Mouse (Mus musculus): Measurements from ENCODE around the gene Tmem19.

DNA sequence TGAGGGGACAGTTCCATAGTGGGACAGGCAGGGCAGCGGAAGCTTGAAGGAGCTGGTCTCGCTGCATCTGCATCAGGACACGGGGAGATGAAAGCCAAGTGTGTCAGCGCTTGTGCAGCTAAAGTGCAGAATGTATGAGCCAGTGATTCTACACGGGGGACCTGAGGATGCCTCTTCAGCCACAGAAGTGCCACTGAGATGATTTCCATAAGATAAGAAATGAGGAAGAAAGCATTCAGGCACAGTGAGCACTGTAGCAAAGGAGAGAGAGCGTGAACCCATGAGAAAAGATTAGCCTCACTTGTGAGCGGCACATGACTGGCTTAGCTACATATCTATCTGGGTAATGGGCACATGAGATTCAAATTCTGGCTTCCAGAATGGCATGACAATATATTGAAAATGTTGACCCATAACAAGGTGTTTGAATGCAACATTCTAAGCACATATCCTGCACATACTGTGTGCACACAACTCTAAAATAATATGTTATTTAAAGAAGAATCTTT lies 22.4 kb downstream of the Tmem19 start:
- TF ChIP-seq POLR2A (IDR thresholded peaks at IDR 0.05; ENCODE audit: borderline replicate concordance, control insufficient read depth, low read depth, low read length): no peak
- no peak for TF ChIP-seq CTCF (IDR thresholded peaks at IDR 0.05; ENCODE audit: control insufficient read depth, insufficient read depth, low read length)

All from bone marrow, adult 2 months (tissue).